8 mouse cellular contexts compared by ENCODE assay signal in the genomic region with DNA sequence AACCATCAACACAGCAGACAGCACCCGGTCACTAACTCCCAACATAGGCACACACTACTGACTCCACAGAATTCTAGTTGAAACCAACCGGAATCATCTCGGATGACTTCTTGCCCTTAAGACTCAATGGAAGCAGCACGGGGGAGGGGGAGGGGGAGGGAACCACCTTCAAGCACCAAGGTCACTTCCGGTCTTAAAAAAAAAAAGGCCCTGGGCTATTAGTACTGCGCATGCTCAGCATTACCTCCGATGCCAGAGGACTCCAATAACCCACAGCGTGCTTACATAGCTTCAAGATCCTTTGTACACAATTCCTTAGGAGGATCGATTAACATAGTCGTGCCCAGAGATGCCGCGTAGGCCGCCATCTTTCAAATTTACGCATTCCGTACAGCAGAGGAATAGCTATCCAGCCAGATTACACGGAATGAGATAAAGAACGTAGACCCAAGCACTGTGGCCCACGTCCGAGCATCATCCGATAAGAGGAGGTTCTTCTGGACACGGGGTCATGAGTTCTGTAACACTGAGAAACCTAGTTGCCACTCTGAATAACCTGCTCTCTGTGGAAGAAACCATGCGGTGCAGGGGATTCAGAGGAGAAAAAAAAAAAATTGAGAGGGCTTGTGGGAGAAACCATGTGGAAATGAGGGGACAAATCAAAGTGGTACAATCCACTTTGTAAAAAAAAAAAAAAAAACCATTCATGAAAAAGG. TPM values are rescaled to one million over a fixed set of nuclear protein-coding genes. Genes with fewer than 3 reads are reported as not detected.
DNase-seq lines count a peak whose midpoint lies in the region; ATAC-seq and TF ChIP-seq lines count a peak whose summit lies in the region.

A gene (minus strand): TSS at position 607 of the 716 bp plus-strand sequence.

- H3K27ac ChIP-seq in cerebellum, adult 2 months (ENCODE audit: insufficient read depth, low read length), result peak within 1 kb of the TSS; percentile 81
- H3K27ac ChIP-seq in forebrain, postnatal 0 days (ENCODE audit: low read depth, low read length), result peak within 1 kb of the TSS; percentile 94
- peak within 1 kb of the TSS; percentile 96 for H3K27ac ChIP-seq in lung, embryonic 15.5 days

- WGBS in cerebellum, adult 2 months, result under 1% methylated on average over 22 of the region's 22 CpGs
- WGBS in forebrain, postnatal 0 days, result under 1% methylated on average over 22 of the region's 22 CpGs
- WGBS in lung, embryonic 15.5 days, result under 1% methylated on average over 22 of the region's 22 CpGs

- no peaks in the 10 kb centered on the region for H3K9me3 ChIP-seq in forebrain, postnatal 0 days (ENCODE audit: low read length)
- H3K9me3 ChIP-seq in lung, embryonic 15.5 days, result no peaks in the 10 kb centered on the region

- peak within 1 kb of the TSS; percentile 59 for H3K9ac ChIP-seq in forebrain, postnatal 0 days
- peak within 1 kb of the TSS; percentile 53 for H3K9ac ChIP-seq in lung, embryonic 15.5 days

- peaks cover 4% of the 10 kb centered on the region; the same call in 1 of the 2 replicates for H3K36me3 ChIP-seq in forebrain, postnatal 0 days (ENCODE audit: insufficient read depth)
- H3K36me3 ChIP-seq in lung, embryonic 15.5 days, result peaks cover 13% of the 10 kb centered on the region

- TF ChIP-seq CTCF in cerebellum, adult 2 months (IDR thresholded peaks at IDR 0.05; ENCODE audit: borderline replicate concordance, insufficient read depth, low read depth, low read length), result no peak
- 0 out of 2 replicates have a peak, but pooled peaks have one; percentile 2 for TF ChIP-seq CTCF in forebrain, postnatal 0 days (IDR thresholded peaks at IDR 0.05; ENCODE audit: low read depth)

- peaks cover 2% of the 10 kb centered on the region; the same call in 1 of the 2 replicates for H3K4me1 ChIP-seq in cerebellum, adult 2 months (ENCODE audit: control insufficient read depth, insufficient read depth, low read length)
- H3K4me1 ChIP-seq in forebrain, postnatal 0 days (ENCODE audit: insufficient read depth), result peaks cover 6% of the 10 kb centered on the region; the same call in 1 of the 2 replicates
- H3K4me1 ChIP-seq in lung, embryonic 15.5 days, result peaks cover 22% of the 10 kb centered on the region

- peak within 1 kb of the TSS; percentile 88 for H3K4me3 ChIP-seq in cerebellum, adult 2 months (replicated peaks; ENCODE audit: insufficient read depth, low read depth, low read length)
- peak within 1 kb of the TSS; percentile 43 for H3K4me3 ChIP-seq in forebrain, postnatal 0 days (ENCODE audit: low read depth, low read length)
- H3K4me3 ChIP-seq in lung, embryonic 15.5 days, result peak within 1 kb of the TSS; percentile 56

- H3K27me3 ChIP-seq in cerebellum, adult 2 months (ENCODE audit: control insufficient read depth, insufficient read depth, low read length), result no peaks in the 10 kb centered on the region
- no peaks in the 10 kb centered on the region for H3K27me3 ChIP-seq in forebrain, postnatal 0 days (ENCODE audit: insufficient read depth, low read length)
- no peaks in the 10 kb centered on the region for H3K27me3 ChIP-seq in lung, embryonic 15.5 days

- H3K4me2 ChIP-seq in forebrain, postnatal 0 days (ENCODE audit: low read depth), result peak within 1 kb of the TSS; percentile 63
- H3K4me2 ChIP-seq in lung, embryonic 15.5 days, result peak within 1 kb of the TSS; percentile 73

- peak; percentile 91 for ATAC-seq in forebrain, postnatal 0 days
- peak; percentile 76 for ATAC-seq in lung, embryonic 15.5 days (ENCODE audit: borderline replicate concordance, extremely low read depth, low FRiP score, low TSS enrichment)

- peak; percentile 74 for DNase-seq in MEL-GATA-1-ER (ENCODE audit: extremely low read depth, low read depth)
- peak; percentile 79 to 89 for DNase-seq in cerebellum, adult 2 months
- DNase-seq in forebrain, postnatal 0 days, result peak; percentile 95
- peak; percentile 53 for DNase-seq in heart, postnatal 4 days
- peak; percentile 71 to 78 for DNase-seq in layer of hippocampus, adult 8-10 months (ENCODE audit: low spot score in 2 of 2)
- DNase-seq in ovary, postnatal 10 days (ENCODE audit: low spot score), result peak; percentile 7
- DNase-seq in thymus, postnatal 10 days (ENCODE audit: low spot score in 2 of 2), result peak; percentile 42 to 61

- peak; percentile 92; the same call in 1 of the 2 replicates for TF ChIP-seq POLR2A in cerebellum, adult 2 months (IDR thresholded peaks at IDR 0.05; ENCODE audit: borderline replicate concordance, insufficient read depth, low read length)

RNA-seq across cellular contexts. Expression of the gene that starts here (rescaled TPM):
- 13.7 and 14.4 TPM in 2 replicates for polyA plus RNA-seq in cerebellum, adult 2 months (2012; rRNA removed)
- 19.5 and 20.3 TPM in 2 replicates for total RNA-seq in forebrain, postnatal 0 days (2014; rRNA removed)
- polyA plus RNA-seq in forebrain, postnatal 0 days (2015; fragmentation: Nextera tagmentation; extraction: Ambion mirVana), result 8.0 and 9.4 TPM in 2 replicates
- 10 to 100 TPM; 11.9 to 13.2 TPM for total RNA-seq in heart, postnatal 4 days (2021)
- 10 to 100 TPM; 17.8 to 21.2 (median 18.0) TPM for total RNA-seq in layer of hippocampus, adult 8-10 months (2022)
- polyA plus RNA-seq in lung, embryonic 15.5 days (2015; fragmentation: Nextera tagmentation; extraction: Ambion mirVana), result 9.6 and 9.8 TPM in 2 replicates

Comparison
In these comparisons a context has a peak if more than half of its experiments do, and no peak if none do; other contexts are left out.
1. Peak in every context shown above with its lines: DNase-seq, ATAC-seq, H3K4me3 ChIP-seq and H3K27ac ChIP-seq.
2. DNase-seq: peak in every context shown above with its lines; median percentile 95 in forebrain, postnatal 0 days; 84 in cerebellum, adult 2 months; 74 in layer of hippocampus, adult 8-10 months; 74 in MEL-GATA-1-ER; 53 in heart, postnatal 4 days; 52 in thymus, postnatal 10 days; 7 in ovary, postnatal 10 days.